Mouse (Mus musculus) heart, embryonic 11.5 days (tissue): ENCODE results near the gene Aacs. TPM values are rescaled to one million over a fixed set of nuclear protein-coding genes. Genes with fewer than 3 reads are reported as not detected.
"Not testable (repeated sequence)": the region's sequence is repeated elsewhere in the genome, so short reads cannot be mapped to it uniquely, and the experiment has no call there.

Experiments
- ATAC-seq: fragments of 200-750 bp; cut with Nextera tagmentation; replicated peaks from 2 replicates; pipeline ENCODE4 v1.8.0; 2017; ENCODE audit warnings: moderate library complexity; ENCODE audit not compliant: insufficient number of reproducible peaks, low FRiP score, low TSS enrichment
- H3K27ac ChIP-seq: fragments of 300-500 bp; sonication (generic); 2 replicates; pipeline ENCODE4 v1.5.1; 2014; ENCODE audit warnings: mild to moderate bottlenecking, low read depth, low read length
- H3K27me3 ChIP-seq: fragments of 300-500 bp; sonication (generic); 2 replicates; pipeline ENCODE4 v1.6.1; 2014; ENCODE audit warnings: mild to moderate bottlenecking, low read length, mixed read lengths; ENCODE audit not compliant: control insufficient read depth, insufficient read depth
- H3K36me3 ChIP-seq: fragments of 300-500 bp; sonication (generic); 2 replicates; pipeline ENCODE4 v1.6.1; 2014; ENCODE audit warnings: mild to moderate bottlenecking, low read length, moderate library complexity, mixed read lengths; ENCODE audit not compliant: control insufficient read depth, insufficient read depth
- H3K4me1 ChIP-seq: fragments of 300-500 bp; sonication (generic); 2 replicates; pipeline ENCODE4 v1.6.1; 2014; ENCODE audit warnings: low read length; ENCODE audit not compliant: control insufficient read depth, insufficient read depth
- H3K4me2 ChIP-seq: fragments of 300-500 bp; sonication (generic); 2 replicates; pipeline ENCODE4 v1.6.1; 2014; ENCODE audit warnings: mild to moderate bottlenecking, moderate library complexity
- H3K4me3 ChIP-seq: fragments of 300-500 bp; sonication (generic); 2 replicates; pipeline ENCODE4 v1.5.1; 2014; ENCODE audit warnings: low read depth, low read length
- H3K9ac ChIP-seq: fragments of 300-500 bp; sonication (generic); 2 replicates; pipeline ENCODE4 v1.6.1; 2014; ENCODE audit warnings: mild to moderate bottlenecking, low read depth, low read length, moderate library complexity
- H3K9me3 ChIP-seq: fragments of 300-500 bp; sonication (generic); replicated peaks from 2 replicates; pipeline ENCODE4 v1.6.1; 2016; ENCODE audit warnings: low read length; ENCODE audit not compliant: control insufficient read depth
- WGBS: fragments of 180-500 bp; shearing (Covaris S2); extraction: QIAGEN DNeasy Blood & Tissue Kit; methylation state at CpG from one replicate; pipeline ENCODE4 v1.1.7; 2014; ENCODE audit not compliant: insufficient replicate concordance; 5-methylcytosine and 5-hydroxymethylcytosine counted together
- polyA plus RNA-seq: library from polyadenylated mRNA; unstranded; fragments of >200 nt; fragmentation: Nextera tagmentation; extraction: Ambion mirVana; gene quantifications from 2 replicates; pipeline ENCODE4 v1.2.1, GENCODE M21; 2014

Gene Aacs
- polyA plus RNA-seq, 1 experiment from 2014 or later = 14.2 TPM

DNA sequence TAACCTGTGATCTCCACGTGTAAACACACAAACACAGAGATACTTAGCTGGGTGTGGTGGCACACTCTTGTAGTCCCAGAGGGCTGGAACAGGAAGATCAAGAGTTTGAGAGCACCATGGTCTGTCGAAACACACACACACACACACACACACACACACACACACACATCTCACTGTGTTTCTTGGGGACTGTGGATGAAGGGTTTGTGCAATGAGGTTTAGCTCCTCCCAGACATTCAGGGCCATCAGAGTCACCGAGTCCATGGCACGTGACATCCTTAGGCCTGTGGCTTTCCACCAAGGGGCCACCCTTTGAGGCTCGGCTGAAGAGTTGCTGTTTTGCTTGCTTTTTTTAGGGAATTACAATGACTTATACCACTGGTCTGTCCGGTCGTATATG, 6.9 kb downstream of the Aacs start:
- WGBS = 88% methylated on average over 7 of the region's 7 CpGs
- Histone ChIP-seq H3K9me3 (no peaks in the 10 kb centered on the region), H3K27ac (no peak overlapping the region), H3K4me1 (no peaks in the 10 kb centered on the region), H3K4me3 (no peak overlapping the region), H3K9ac (no peak overlapping the region), H3K36me3 (peaks cover 8% of the 10 kb centered on the region), H3K27me3 (no peaks in the 10 kb centered on the region), H3K4me2 (no peak overlapping the region)
- ATAC-seq = no peak

DNA sequence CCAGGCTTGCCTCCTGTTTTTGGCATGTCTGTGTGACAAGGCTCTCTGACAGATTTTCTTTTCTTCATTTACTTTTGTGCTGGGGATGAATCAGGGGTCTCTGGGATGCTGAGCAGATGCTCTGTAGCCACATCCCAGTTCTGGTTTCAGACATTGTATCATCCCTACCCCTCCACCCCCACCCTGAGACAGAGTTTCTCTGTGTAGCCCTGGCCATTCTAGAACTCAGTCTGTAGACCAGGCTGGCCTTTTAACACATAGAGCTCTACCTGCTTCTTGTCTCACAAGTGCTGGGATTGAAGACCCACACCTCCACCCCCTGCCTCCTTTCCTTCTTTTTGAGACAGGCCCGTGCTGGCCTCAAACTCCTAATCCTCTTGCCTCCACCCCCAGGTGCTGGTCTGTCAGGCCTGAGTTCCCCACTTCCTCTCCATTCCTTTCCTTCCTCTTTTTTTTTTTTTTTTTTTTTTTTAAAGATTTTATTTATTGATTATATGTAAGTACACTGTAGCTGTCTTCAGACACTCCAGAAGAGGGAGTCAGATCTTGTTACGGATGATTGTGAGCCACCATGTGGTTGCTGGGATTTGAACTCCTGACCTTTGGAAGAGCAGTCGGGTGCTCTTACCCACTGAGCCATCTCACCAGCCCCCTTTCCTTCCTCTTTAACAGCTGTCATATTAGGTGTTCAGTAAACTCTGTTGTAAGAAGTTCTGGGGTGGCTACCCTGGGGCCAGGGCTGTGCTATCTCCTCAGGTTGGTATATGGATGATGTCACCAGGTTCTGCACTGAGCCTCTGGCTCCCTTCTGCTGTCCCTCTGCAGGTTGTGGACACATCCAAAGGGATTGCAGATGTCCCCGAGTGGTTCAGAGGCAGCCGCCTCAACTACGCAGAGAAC, 8.3 kb downstream of the Aacs start:
- Histone ChIP-seq H3K4me2 (no peak overlapping the region), H3K4me3 (no peak overlapping the region), H3K36me3 (peaks cover 8% of the 10 kb centered on the region), H3K9me3 (no peaks in the 10 kb centered on the region), H3K27me3 (no peaks in the 10 kb centered on the region), H3K27ac (no peak overlapping the region), H3K4me1 (no peaks in the 10 kb centered on the region), H3K9ac (no peak overlapping the region)
- no peak for ATAC-seq
- 77% methylated on average over 5 of the region's 6 CpGs for WGBS

DNA sequence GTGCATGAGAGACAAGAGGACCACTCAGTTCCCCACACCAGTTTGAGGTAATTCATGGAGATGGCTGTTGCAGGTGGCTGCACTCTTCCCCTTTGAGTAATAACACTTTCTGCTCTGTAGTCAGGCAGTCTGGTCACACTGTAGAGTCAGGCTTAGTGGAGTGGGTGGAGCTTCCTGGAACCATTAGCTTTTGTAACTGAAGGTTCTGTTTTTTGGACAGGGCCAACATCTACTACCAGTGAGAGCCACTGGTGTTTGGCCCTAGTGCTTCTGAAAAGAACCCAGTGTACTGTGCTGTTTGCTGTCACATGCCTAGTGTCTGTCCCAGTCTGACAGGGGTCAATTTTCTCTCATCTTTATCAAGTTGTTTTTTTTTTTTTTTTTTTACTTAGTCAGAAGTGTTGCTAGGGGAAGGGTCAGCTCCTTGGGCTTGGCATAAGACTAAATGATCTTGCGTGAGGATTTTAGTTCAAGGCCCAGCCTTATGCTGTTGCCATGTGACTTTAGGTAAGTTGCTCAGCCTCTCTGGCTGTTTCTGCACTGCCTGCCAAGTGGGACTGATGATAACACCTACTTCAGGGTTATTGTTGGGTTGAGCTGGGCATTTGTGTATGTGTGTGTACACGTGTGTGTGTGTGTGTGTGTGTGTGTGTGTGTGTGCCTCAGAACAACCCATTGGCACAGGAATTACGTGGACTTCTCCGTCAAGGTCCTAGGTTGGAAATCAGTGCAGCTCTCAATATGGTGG, 9.6 kb downstream of the Aacs start:
- 89% methylated on average over 4 of the region's 4 CpGs for WGBS
- ATAC-seq = no peak
- H3K9me3 ChIP-seq = no peaks in the 10 kb centered on the region
- no peaks in the 10 kb centered on the region for H3K4me1 ChIP-seq
- no peak overlapping the region for H3K4me3 ChIP-seq
- H3K9ac ChIP-seq = no peak overlapping the region
- H3K36me3 ChIP-seq = peaks cover 8% of the 10 kb centered on the region
- H3K27me3 ChIP-seq = no peaks in the 10 kb centered on the region
- H3K27ac ChIP-seq = no peak overlapping the region
- no peak overlapping the region for H3K4me2 ChIP-seq

DNA sequence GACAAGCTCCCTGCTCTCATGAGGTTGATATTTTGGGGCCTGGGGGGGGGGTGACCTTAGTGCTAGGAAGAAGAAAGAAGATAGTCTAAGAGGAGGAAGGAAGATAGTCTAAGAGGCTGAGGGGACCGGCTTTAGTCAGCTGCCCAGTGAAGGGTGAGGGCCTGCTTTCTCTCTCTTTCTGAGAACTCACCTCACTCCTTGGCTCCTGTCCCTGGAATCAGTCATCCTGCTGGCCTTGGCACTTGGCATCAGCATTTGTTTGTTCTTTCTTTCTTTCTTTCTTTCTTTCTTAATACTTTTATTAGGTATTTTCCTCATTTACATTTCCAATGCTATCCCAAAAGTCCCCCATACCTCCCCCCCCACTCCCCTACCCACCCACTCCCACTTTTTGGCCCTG, 10.5 kb downstream of the Aacs start:
- H3K9ac ChIP-seq = no peak overlapping the region
- H3K4me1 ChIP-seq = no peaks in the 10 kb centered on the region
- no peaks in the 10 kb centered on the region for H3K27me3 ChIP-seq
- no peaks in the 10 kb centered on the region for H3K9me3 ChIP-seq
- no peak overlapping the region for H3K4me2 ChIP-seq
- peaks cover 8% of the 10 kb centered on the region for H3K36me3 ChIP-seq
- H3K4me3 ChIP-seq = no peak overlapping the region
- ATAC-seq = no peak
- no peak overlapping the region for H3K27ac ChIP-seq
- 47% methylated on average over 1 of the region's 1 CpGs for WGBS

DNA sequence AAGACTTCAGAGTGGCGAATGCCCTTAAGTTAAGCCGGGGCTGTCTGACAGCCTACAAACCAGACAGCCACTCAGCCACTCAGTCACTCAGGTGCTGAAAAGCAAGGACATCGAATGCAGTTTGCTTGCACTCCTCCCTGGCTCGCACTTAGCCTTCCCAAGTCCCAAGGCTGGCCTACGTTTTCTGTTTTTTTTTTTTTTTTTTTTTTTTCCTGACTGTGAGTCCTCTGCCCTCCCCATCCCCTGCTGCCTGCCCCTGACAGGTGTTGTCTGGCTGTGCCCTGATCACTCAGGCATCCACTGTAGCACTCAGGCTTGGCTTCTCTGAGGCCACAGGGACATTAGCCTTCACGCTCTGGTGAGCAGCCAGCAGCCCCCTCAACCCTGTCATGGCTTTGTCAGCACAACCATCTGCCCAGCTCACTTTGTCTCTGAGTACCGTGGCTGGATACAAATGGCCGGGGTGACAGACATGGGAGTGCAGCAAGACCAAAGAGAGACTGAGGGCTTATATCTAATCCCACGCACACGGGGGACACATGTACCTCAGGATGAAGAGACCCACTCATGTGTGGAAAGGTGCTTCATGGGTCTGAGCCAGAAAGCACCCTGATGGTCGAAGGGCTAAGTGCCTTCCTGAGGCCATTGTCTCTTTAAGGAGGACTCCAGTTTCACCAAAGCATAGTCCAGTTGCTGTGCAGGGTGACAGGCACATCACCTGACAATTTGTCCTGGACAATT, 11.9 kb downstream of the Aacs start:
- Histone ChIP-seq H3K9ac (no peak overlapping the region), H3K9me3 (no peaks in the 10 kb centered on the region), H3K27ac (no peak overlapping the region), H3K4me1 (no peaks in the 10 kb centered on the region), H3K27me3 (no peaks in the 10 kb centered on the region), H3K4me3 (no peak overlapping the region), H3K4me2 (no peak overlapping the region), H3K36me3 (peaks cover 8% of the 10 kb centered on the region)
- ATAC-seq = no peak
- 74% methylated on average over 11 of the region's 11 CpGs for WGBS

DNA sequence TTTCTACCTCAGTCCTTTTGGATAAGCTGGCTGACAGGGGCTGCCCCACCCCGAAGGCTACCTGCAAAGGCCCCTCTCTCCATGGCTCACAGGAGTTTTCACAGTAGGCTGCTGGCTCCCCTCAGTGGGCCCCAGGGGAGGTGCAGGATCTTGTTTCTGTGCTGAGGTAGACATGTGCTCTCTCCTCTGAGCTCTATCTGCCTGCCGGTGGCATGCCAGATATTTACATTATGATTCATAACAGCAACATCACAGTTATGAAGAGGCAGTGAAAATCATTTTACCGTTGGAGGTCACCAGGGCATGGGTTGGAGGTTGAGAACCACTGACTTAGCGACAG, 12.5 kb downstream of the Aacs start:
- no peak overlapping the region for H3K9ac ChIP-seq
- ATAC-seq = no peak
- H3K4me1 ChIP-seq = no peaks in the 10 kb centered on the region
- H3K9me3 ChIP-seq = no peaks in the 10 kb centered on the region
- H3K27me3 ChIP-seq = no peaks in the 10 kb centered on the region
- H3K27ac ChIP-seq = no peak overlapping the region
- peaks cover 4% of the 10 kb centered on the region; the same call in 1 of the 2 replicates for H3K36me3 ChIP-seq
- no peak overlapping the region for H3K4me2 ChIP-seq
- no peak overlapping the region for H3K4me3 ChIP-seq
- WGBS = 68% methylated on average over 4 of the region's 4 CpGs

DNA sequence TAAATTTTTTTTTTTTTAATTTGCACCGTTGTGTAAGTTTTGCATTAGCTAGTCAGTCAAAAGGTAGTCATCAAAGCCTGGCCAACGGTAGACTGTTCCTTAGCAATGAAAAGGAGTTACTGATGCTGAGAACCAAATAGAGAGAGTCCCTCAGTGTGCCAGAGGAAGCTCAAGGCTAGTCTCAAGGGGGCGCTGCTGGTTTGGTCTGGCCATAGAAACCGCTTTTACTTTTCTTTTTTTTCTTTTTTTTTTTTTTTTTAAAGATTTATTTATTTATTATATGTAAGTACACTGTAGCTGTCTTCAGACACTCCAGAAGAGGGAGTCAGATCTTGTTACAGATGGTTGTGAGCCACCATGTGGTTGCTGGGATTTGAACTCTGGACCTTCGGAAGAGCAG, 13.3 kb downstream of the Aacs start:
- ATAC-seq, H3K36me3 ChIP-seq, H3K4me2 ChIP-seq, H3K27ac ChIP-seq, H3K9ac ChIP-seq, H3K27me3 ChIP-seq, H3K9me3 ChIP-seq, H3K4me1 ChIP-seq, H3K4me3 ChIP-seq: not testable (repeated sequence)
- WGBS = 82% methylated on average over 5 of the region's 5 CpGs

DNA sequence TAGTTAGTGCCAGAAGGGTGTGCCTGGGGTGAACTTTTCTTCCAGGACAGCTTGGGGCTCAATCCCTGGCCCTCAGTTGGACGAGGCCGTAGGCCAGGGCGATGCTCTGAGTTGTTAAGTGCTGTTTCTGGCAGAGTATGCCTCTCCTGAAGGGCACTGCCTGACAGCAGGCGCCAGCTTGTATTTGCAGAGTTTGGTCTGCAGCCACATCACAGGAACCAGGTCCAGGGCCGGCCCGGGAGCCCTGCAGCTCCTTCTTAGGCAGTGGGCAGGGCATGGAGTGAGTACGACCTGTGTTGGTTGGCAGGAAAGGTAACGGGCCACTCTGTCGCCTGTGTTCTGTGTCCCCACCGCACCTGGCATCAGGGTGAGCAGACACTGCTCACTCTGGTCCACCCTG, 15.5 kb downstream of the Aacs start:
- ATAC-seq = no peak
- H3K9me3 ChIP-seq = no peaks in the 10 kb centered on the region
- no peak overlapping the region for H3K4me2 ChIP-seq
- 87% methylated on average over 10 of the region's 10 CpGs for WGBS
- H3K27ac ChIP-seq = no peak overlapping the region
- H3K9ac ChIP-seq = no peak overlapping the region
- no peak overlapping the region for H3K4me3 ChIP-seq
- H3K27me3 ChIP-seq = no peaks in the 10 kb centered on the region
- no peaks in the 10 kb centered on the region for H3K4me1 ChIP-seq
- H3K36me3 ChIP-seq = no peaks in the 10 kb centered on the region; the same call in none of the 2 replicates
